Mouse (Mus musculus): ENCODE results near the gene Lyz1. TPM values are rescaled to one million over a fixed set of nuclear protein-coding genes. Genes with fewer than 3 reads are reported as not detected.
A peak's percentile ranks its signal among the peaks of the same experiment; 100 is the strongest.
"Not testable (repeated sequence)": the region's sequence is repeated elsewhere in the genome, so short reads cannot be mapped to it uniquely, and the experiment has no call there.

Gene Lyz1
- polyA plus RNA-seq, 1 experiment from 2014 or later, result 7.7 TPM

DNA sequence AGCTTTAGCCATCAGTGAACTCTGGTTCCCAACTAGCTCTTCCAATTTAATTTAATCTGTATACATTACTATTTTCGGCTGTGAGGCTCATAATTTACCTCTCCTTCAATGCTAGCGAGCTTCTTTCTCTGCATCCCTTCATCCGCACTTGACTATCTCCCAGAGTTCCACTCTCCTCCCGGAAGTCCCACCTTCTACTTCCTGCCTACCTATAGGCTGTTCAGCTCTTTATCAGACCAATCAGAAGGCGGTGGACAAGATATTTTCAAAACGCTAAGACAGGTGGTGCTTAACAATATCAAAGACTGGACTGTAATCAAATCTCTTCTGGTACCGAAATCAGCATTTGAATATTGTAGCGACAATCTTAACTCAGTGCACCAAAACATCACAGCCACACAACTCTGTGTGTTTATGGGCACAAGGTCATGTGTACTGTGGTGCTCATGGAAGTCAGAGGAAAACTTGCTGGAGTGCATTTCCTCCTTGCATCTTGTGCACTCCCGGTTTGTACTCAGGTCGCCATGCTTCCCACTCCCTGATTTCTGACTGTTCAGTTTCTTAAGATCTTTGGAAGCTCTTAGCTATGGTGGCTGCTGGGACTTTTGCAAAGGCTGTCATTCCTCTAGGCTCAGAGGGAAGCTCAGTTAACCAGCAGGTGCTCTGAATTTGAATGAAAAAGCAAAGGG lies 16.8 kb downstream of the Lyz1 start:
- 79% methylated on average over 10 of the region's 10 CpGs for WGBS
- Histone ChIP-seq H3K4me2 (replicated peaks; ENCODE audit: low read depth) (no peak overlapping the region), H3K36me3 (ENCODE audit: control insufficient read depth, insufficient read depth) (no peaks in the 10 kb centered on the region), H3K4me1 (replicated peaks; ENCODE audit: control insufficient read depth, insufficient read depth, low read length) (no peaks in the 10 kb centered on the region), H3K27ac (ENCODE audit: low read depth, low read length) (no peak overlapping the region), H3K9me3 (ENCODE audit: control insufficient read depth) (no peaks in the 10 kb centered on the region), H3K4me3 (ENCODE audit: low read depth, low read length) (no peak overlapping the region), H3K27me3 (replicated peaks; ENCODE audit: control insufficient read depth, insufficient read depth, low read length) (no peaks in the 10 kb centered on the region), H3K9ac (ENCODE audit: low read depth, low read length) (no peak overlapping the region)
- no peak for ATAC-seq
- TF ChIP-seq CTCF (IDR thresholded peaks at IDR 0.05; ENCODE audit: low read depth), result no peak

- ATAC-seq; H3K27me3 ChIP-seq (replicated peaks; ENCODE audit: control insufficient read depth, insufficient read depth, low read length); H3K9me3 ChIP-seq (ENCODE audit: control insufficient read depth); H3K4me2 ChIP-seq (replicated peaks; ENCODE audit: low read depth); H3K36me3 ChIP-seq (ENCODE audit: control insufficient read depth, insufficient read depth); H3K4me1 ChIP-seq (replicated peaks; ENCODE audit: control insufficient read depth, insufficient read depth, low read length); H3K4me3 ChIP-seq (ENCODE audit: low read depth, low read length); H3K9ac ChIP-seq (ENCODE audit: low read depth, low read length); H3K27ac ChIP-seq (ENCODE audit: low read depth, low read length): not testable (repeated sequence)
- WGBS, result 77% methylated on average over 3 of the region's 7 CpGs
Observed at GRCm38 (mm10) chr10:117274645-117275044, 18.0 kb downstream of the Lyz1 start.

DNA sequence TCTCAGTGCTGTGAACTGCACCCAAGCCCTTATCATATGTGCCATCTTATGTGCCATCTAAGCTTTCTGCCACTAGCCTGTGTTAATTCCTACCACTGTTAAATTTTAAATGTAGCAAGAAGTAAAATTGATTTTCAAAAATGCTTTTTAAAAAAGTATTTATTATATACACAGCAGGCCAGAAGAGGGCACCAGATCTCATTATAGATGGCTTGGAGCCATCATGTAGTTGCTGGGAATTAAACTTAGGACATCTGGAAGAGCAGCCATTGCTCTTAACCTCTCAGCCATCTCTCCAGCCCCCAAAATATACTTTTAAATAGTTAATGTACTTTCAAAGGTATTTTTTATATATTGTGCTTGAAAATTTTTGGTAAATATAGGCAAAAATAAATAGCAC lies 20.6 kb downstream of the Lyz1 start:
- H3K27me3 ChIP-seq (replicated peaks; ENCODE audit: control insufficient read depth, insufficient read depth, low read length), result no peaks in the 10 kb centered on the region
- peak; percentile 60 for TF ChIP-seq CTCF (IDR thresholded peaks at IDR 0.05; ENCODE audit: low read depth)

GRCm38 (mm10) chr10:117259870-117260269 lies 32.8 kb downstream of the Lyz1 start:
- ATAC-seq, result no peak
- H3K9me3 ChIP-seq (ENCODE audit: control insufficient read depth), result no peaks in the 10 kb centered on the region
- TF ChIP-seq CTCF (IDR thresholded peaks at IDR 0.05; ENCODE audit: low read depth), result no peak
- no peaks in the 10 kb centered on the region for H3K27me3 ChIP-seq (replicated peaks; ENCODE audit: control insufficient read depth, insufficient read depth, low read length)
- no peak overlapping the region for H3K9ac ChIP-seq (ENCODE audit: low read depth, low read length)
- no peak overlapping the region for H3K27ac ChIP-seq (ENCODE audit: low read depth, low read length)
- H3K36me3 ChIP-seq (ENCODE audit: control insufficient read depth, insufficient read depth), result no peaks in the 10 kb centered on the region
- H3K4me3 ChIP-seq (ENCODE audit: low read depth, low read length), result no peak overlapping the region
- no peaks in the 10 kb centered on the region for H3K4me1 ChIP-seq (replicated peaks; ENCODE audit: control insufficient read depth, insufficient read depth, low read length)
- no peak overlapping the region for H3K4me2 ChIP-seq (replicated peaks; ENCODE audit: low read depth)

More for the DNA sequence above, 20.6 kb downstream of the Lyz1 start:
- Histone ChIP-seq H3K27ac (ENCODE audit: low read depth, low read length) (no peak overlapping the region), H3K4me1 (replicated peaks; ENCODE audit: control insufficient read depth, insufficient read depth, low read length) (no peaks in the 10 kb centered on the region), H3K4me2 (replicated peaks; ENCODE audit: low read depth) (no peak overlapping the region), H3K4me3 (ENCODE audit: low read depth, low read length) (no peak overlapping the region), H3K9me3 (ENCODE audit: control insufficient read depth) (no peaks in the 10 kb centered on the region), H3K9ac (ENCODE audit: low read depth, low read length) (no peak overlapping the region), H3K36me3 (ENCODE audit: control insufficient read depth, insufficient read depth) (no peaks in the 10 kb centered on the region)
- ATAC-seq, result no peak

DNA sequence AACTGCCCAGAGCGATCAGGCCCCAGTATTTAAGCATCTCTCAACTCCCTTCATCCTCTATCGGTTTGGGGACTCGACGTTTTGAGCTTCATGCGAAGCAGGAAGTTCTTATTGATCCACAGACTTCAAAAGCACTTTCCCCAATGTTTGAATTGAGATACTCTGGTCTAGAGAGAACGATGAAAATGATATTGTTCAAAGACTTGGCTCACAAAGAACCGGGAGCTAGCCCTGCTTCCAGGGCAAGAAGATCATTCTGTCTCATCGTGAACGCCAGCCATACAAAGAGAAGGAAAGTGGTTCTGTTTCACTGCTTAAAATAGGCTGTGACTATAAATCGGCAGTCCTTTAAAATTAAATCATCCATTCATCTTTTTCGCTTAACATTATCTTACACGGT lies 54.1 kb downstream of the Lyz1 start, which contains the start of gene 9530003J23Rik:
Gene 9530003J23Rik (minus strand): TSS at position 101 of the 400 bp plus-strand sequence.
- H3K9me3 ChIP-seq (ENCODE audit: control insufficient read depth), result no peaks in the 10 kb centered on the region
- H3K36me3 ChIP-seq (ENCODE audit: control insufficient read depth, insufficient read depth), result no peaks in the 10 kb centered on the region
- H3K4me1 ChIP-seq (replicated peaks; ENCODE audit: control insufficient read depth, insufficient read depth, low read length), result no peaks in the 10 kb centered on the region
- ATAC-seq, result no peak
- H3K4me3 ChIP-seq (ENCODE audit: low read depth, low read length), result no peak within 1 kb of the TSS
- no peak within 1 kb of the TSS for H3K4me2 ChIP-seq (replicated peaks; ENCODE audit: low read depth)
- WGBS, result 77% methylated on average over 12 of the region's 12 CpGs
- no peak within 1 kb of the TSS for H3K9ac ChIP-seq (ENCODE audit: low read depth, low read length)
- no peak within 1 kb of the TSS for H3K27ac ChIP-seq (ENCODE audit: low read depth, low read length)
- TF ChIP-seq CTCF (IDR thresholded peaks at IDR 0.05; ENCODE audit: low read depth), result no peak
- H3K27me3 ChIP-seq (replicated peaks; ENCODE audit: control insufficient read depth, insufficient read depth, low read length), result no peaks in the 10 kb centered on the region

Other genes with a start within 250 kb of the Lyz1 start
- not detected in 2 replicates for gene Lrrc10, start 247.5 kb downstream of the Lyz1 start, polyA plus RNA-seq (2015; fragmentation: Nextera tagmentation; extraction: Ambion mirVana)
- gene Cct2, start 229.1 kb downstream of the Lyz1 start, polyA plus RNA-seq (2015; fragmentation: Nextera tagmentation; extraction: Ambion mirVana), result 112 and 119 TPM in 2 replicates
- gene Frs2, start 144.3 kb downstream of the Lyz1 start, polyA plus RNA-seq (2015; fragmentation: Nextera tagmentation; extraction: Ambion mirVana), result 17.9 and 18.5 TPM in 2 replicates
- gene Yeats4, start 68.4 kb downstream of the Lyz1 start, polyA plus RNA-seq (2015; fragmentation: Nextera tagmentation; extraction: Ambion mirVana), result 41.6 and 43.5 TPM in 2 replicates
- not detected in 2 replicates for gene 9530003J23Rik, start 54.2 kb downstream of the Lyz1 start, polyA plus RNA-seq (2015; fragmentation: Nextera tagmentation; extraction: Ambion mirVana)
- gene Lyz2, start 10.5 kb downstream of the Lyz1 start, polyA plus RNA-seq (2015; fragmentation: Nextera tagmentation; extraction: Ambion mirVana), result 43.9 and 47.9 TPM in 2 replicates
- 41.2 and 45.4 TPM in 2 replicates for gene Cpsf6, start 87.1 kb upstream of the Lyz1 start, polyA plus RNA-seq (2015; fragmentation: Nextera tagmentation; extraction: Ambion mirVana)

Measured in intestine, postnatal 0 days (tissue).